Mouse (Mus musculus) urinary bladder, postnatal 14 days (tissue): ENCODE measurements at regions not wholly inside any gene's neighbourhood (a gene's known extent, or its start where the extent isn't known, plus 50 kb on each side); places are given as distances from the start of the nearest gene placed in this dataset.

Experiments
- DNase-seq: peaks from one replicate; pipeline ENCODE4 v3.0.0; 2021; ENCODE audit warnings: low spot score

DNA sequence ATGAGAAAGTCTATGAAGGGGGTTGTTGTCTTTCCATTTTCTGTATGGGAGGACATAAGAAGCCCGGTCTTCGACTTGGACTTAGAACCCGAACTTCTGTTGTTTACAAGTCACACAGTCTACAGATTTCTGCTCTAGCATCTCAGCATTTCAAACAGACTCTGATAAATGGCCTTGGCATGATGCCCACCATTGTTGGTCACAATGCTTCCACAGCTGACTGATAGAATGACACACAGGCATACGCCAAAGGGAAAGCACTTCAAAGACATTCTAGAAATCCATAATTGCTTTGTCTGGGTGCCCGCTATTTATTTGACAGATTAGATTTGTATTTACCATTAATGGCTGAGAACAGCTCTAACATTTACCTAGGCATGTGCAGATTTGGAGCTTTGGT is 326.2 kb upstream of the Tnp1 start:
- DNase-seq = no peak

GRCm38 (mm10) chr1:73337401-73337800 is 321.7 kb upstream of the Tnp1 start:
- DNase-seq = no peak

DNA sequence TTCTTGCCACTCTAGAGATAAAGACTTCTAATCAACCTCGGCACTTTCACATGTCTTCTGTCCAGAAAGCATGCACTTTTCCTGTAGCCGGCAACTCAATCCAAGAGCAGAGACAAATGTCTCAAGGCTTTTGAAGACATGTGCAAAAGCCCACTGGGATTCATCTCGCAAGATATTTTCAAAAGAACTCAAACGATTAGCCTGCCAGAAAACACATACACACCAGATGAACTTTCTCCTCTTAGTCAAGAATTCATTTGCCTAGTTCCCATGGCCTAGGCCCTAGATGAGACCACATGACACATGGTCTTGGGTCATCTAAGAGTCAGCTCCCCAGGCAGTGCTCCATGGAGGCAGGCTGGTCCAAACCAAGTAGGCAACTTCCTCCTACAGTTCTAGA is 293.8 kb upstream of the Tnp1 start:
- no peak for DNase-seq

DNA sequence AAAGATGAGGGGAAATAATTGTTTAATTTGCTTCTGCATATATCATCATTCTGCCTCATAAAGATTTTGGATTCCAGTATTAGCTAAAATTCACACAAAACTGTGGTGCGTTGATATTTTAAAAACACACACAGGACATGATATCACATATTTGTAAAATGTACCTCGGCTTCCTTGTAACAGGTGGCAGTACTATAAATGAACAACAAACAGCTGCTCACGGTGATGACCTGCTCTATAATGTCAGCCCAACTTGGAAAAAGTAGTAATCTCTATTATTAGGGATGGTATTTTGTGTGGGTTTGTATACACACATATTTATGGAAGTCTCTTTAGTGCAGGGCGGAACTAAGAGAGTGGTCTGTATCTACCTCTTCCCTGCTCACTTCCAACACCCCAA is 292.7 kb upstream of the Tnp1 start:
- DNase-seq = no peak

- DNase-seq = peak; percentile 58
Observed at GRCm38 (mm10) chr1:73307194-73307593, 291.5 kb upstream of the Tnp1 start.

DNA sequence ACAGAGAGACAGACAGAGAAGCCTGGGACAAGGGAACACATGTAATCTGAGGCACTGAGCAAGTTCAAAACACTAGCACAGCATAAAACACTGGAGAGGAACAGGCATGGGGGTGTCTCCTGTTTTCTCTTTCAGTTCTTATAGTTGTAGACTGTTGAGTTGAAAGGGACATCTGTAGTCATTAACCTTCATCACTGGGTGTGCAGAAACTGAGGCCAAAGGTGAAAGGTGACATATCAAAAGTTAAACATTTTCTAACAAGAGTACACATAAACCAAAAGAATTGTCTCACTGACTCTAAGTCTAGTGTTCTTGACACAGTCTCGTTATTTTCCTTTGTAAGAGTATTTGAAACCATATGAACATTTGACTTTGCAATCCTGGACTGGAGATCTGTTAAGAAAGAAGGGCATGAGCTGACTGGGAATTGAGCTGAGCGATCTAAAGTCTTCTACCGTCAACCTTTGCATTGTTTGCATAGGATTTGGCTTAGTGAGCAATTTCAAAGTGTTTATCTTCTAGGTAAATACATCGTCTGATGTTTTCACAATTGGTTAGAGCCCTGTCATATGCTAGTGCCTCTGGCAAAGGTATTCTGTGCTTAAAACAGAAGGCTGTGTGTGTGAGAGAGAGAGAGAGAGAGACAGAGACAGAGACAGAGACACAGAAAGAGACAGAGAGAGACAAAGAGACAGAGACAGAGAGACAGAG is 284.4 kb upstream of the Tnp1 start:
- no peak for DNase-seq

- DNase-seq = no peak
Observed at GRCm38 (mm10) chr1:73285342-73285741, 269.6 kb upstream of the Tnp1 start.

GRCm38 (mm10) chr1:73274480-73274879 is 258.8 kb upstream of the Tnp1 start:
- DNase-seq = peak; percentile 31

- DNase-seq = no peak
Observed at GRCm38 (mm10) chr1:73270787-73271391, 255.2 kb upstream of the Tnp1 start.

DNA sequence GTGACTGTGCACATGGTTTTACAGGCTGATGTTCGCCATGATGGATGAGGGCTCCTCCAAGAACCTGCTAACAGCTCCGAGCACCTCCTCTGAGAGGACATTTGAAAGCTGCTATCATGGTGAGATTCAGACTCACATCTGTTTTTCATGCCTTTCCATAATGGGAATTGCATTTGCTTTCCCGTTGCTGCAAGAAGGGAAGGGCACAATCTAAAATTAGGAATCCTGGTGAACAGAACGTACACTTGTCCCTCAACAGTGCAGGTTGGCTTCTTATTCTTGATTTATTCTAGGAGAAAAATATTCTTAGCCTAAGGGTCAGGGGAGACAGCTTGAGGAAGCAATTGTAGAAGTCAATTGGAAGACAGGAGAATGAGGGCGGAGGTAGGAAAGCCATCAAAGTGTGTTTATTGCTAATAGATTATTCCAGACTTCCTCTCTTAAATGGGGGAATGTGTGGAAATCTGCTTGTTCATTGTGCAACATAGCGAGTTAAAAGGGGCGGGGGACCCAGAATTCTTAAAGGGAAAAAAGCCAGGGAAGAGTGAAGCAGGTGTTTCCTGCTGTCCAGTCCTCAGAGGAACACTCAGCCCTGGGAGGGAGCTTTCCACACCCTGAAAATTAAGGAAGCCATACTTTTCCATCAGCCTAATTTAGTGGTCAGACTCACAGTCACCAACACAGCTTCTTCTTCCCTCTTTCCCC is 253.5 kb upstream of the Tnp1 start:
- DNase-seq = no peak

- DNase-seq = peak; percentile 12
Observed at GRCm38 (mm10) chr1:73265009-73265408, 249.3 kb upstream of the Tnp1 start.

- no peak for DNase-seq
Observed at GRCm38 (mm10) chr1:73264245-73264644, 248.5 kb upstream of the Tnp1 start.

- no peak for DNase-seq
Observed at GRCm38 (mm10) chr1:73259525-73260098, 243.9 kb upstream of the Tnp1 start.

DNA sequence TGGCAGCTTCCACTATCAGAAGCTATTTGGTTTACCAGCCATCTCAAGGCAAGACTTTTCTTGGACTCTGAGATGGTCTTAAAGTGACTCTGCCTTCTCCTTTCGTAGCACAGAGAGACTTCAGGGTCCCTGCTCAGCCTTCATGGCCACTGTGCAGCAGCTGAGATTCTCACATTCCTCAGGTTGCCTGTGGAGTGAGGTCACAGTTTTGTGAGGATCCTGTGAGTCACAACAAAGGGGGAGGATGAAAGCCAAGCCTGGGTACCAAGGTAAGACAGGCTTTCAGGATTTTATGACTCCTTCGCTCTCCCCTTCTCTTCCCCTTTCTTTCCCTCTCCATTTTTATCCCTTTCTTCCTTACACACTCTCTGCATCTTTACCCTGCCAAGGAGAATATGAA is 241.6 kb upstream of the Tnp1 start:
- DNase-seq = no peak

DNA sequence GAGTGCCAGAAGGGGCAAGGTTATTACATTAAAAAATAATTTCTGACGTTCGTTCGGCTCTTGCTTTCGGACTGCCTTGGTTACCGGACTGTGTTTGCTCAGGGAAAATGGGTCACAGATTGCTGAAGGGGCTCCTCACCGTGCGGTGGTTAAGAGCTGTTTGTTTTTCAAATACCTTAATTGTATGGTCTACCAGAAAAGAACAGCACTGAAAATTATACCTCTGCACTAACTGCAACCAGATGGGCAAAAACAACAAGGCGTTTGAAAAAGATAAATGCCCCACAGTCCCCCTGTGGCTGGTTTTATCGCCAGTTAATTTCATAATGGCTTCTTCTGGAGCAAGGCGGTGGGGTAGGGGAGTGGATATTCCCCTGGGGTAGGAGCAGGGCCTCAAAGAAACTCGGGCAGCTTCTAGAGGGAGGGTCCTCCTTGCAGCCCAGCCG is 236.2 kb upstream of the Tnp1 start:
- no peak for DNase-seq

DNA sequence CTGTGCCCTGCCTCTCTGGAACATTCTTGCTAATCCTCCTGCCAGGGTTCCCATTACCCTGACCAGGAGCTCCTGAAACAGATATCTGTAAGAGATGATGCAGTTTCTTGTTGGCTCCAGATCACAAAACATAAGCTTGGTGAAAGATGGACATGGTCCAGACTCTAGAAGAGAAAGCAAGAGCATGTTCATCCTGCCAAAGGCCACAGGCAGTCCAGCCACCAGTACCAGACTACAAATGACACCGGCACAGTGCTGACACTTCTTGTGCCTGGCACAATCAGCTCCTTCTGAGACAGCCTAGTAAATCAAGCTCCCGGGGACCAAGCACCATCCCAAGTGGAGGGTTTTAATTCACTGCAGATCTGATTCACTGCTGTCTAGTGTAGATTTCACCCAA is 228.3 kb upstream of the Tnp1 start:
- no peak for DNase-seq

DNA sequence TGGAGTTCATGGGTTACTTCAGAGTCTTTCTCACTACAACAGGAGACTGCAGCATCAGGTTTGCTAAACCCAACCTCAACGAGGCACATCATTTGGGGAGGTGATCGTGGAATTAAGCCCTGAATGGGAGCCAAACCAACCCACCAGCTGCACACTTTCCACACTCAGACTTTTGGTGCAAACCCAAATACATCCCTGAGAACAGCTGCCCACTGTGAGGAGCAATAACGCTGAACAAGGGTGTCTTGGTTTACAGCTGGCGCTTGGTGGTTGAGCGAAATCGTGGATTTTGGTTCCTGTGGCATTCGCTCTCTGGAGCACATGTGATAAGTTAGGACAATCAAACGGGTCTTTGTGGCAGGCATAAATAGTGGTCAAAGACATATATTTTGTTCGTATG is 226.6 kb upstream of the Tnp1 start:
- DNase-seq = no peak

GRCm38 (mm10) chr1:73236867-73237266 is 221.2 kb upstream of the Tnp1 start:
- DNase-seq = no peak

DNA sequence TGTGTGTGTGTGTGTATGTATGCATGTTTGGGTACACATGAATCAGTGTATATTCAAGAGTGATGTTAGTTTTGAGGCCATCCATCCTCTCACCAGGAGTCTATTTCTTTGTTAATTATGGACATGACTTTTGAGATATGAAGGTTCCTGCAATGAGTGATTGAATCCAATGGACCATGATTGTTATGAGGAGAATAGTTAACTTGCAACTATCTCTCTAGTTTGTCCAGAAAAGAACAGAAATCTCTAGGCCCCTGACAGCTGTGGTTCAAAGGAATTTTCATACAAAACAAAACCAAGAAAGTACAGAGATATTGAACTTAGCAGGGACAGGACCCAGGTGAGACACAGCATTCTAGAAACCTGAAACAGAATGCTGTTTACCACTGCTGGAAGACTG is 217.9 kb upstream of the Tnp1 start:
- no peak for DNase-seq

DNA sequence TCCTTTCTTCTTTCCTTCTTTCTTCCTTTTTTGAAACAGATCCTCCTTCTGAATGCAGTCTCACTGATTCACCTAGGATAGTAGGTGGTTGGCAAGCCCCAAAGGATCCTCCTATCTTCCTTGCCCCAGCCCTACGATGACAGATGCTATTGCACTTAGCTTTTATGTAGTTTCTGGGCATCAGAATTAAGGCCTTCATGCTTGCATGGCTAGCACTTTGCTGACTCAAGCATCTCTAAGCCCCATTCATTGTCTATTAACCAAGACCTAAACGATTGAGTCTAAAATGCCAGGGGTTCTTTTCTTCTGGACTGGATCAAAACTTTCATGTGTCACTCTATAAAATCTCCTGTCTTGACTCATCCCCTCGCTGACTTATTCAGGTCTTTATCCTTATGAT is 217.3 kb upstream of the Tnp1 start:
- no peak for DNase-seq

- DNase-seq = no peak
Observed at GRCm38 (mm10) chr1:73230611-73231010, 214.9 kb upstream of the Tnp1 start.

- DNase-seq = no peak
Observed at GRCm38 (mm10) chr1:73227246-73227645, 211.5 kb upstream of the Tnp1 start.

GRCm38 (mm10) chr1:73221863-73222262 is 206.2 kb upstream of the Tnp1 start:
- DNase-seq = no peak
